Mouse (Mus musculus): ENCODE measurements around the gene Cym. TPM values are rescaled to one million over a fixed set of nuclear protein-coding genes. Genes with fewer than 3 reads are reported as not detected.

Gene Cym
- polyA plus RNA-seq, 1 experiment from 2014 or later: not detected

GRCm38 (mm10) chr3:107188226-107188899, 33.2 kb downstream of the Cym start:
- peak; percentile 66 for ATAC-seq (replicated peaks; ENCODE audit: low FRiP score)
- Histone ChIP-seq H3K4me1 (replicated peaks; ENCODE audit: control insufficient read depth, insufficient read depth, low read length) (no peaks in the 10 kb centered on the region), H3K27ac (ENCODE audit: low read depth, low read length) (no peak overlapping the region), H3K9me3 (ENCODE audit: control insufficient read depth, low read length) (no peaks in the 10 kb centered on the region), H3K4me2 (ENCODE audit: low read depth, low read length, severe bottlenecking) (no peak overlapping the region), H3K4me3 (ENCODE audit: low read depth, low read length) (no peak overlapping the region), H3K27me3 (ENCODE audit: control insufficient read depth, insufficient read depth, low read length) (no peaks in the 10 kb centered on the region), H3K36me3 (ENCODE audit: control insufficient read depth, insufficient read depth, low read length) (no peaks in the 10 kb centered on the region), H3K9ac (ENCODE audit: low read length) (no peak overlapping the region)
- WGBS: 44% methylated on average over 6 of the region's 6 CpGs
- peak; percentile 55 for DNase-seq (ENCODE audit: low spot score)

GRCm38 (mm10) chr3:107187022-107187421, 34.5 kb downstream of the Cym start:
- ATAC-seq (replicated peaks; ENCODE audit: low FRiP score): no peak
- no peaks in the 10 kb centered on the region for H3K36me3 ChIP-seq (ENCODE audit: control insufficient read depth, insufficient read depth, low read length)
- no peak for DNase-seq (ENCODE audit: low spot score)
- no peaks in the 10 kb centered on the region for H3K4me1 ChIP-seq (replicated peaks; ENCODE audit: control insufficient read depth, insufficient read depth, low read length)
- H3K4me3 ChIP-seq (ENCODE audit: low read depth, low read length): no peak overlapping the region
- no peak overlapping the region for H3K4me2 ChIP-seq (ENCODE audit: low read depth, low read length, severe bottlenecking)
- 81% methylated on average over 4 of the region's 4 CpGs for WGBS
- no peaks in the 10 kb centered on the region for H3K27me3 ChIP-seq (ENCODE audit: control insufficient read depth, insufficient read depth, low read length)
- no peaks in the 10 kb centered on the region for H3K9me3 ChIP-seq (ENCODE audit: control insufficient read depth, low read length)
- no peak overlapping the region for H3K27ac ChIP-seq (ENCODE audit: low read depth, low read length)
- H3K9ac ChIP-seq (ENCODE audit: low read length): no peak overlapping the region

GRCm38 (mm10) chr3:107185597-107185996, 35.9 kb downstream of the Cym start:
- 71% methylated on average over 3 of the region's 3 CpGs for WGBS
- no peak for DNase-seq (ENCODE audit: low spot score)
- no peaks in the 10 kb centered on the region for H3K4me1 ChIP-seq (replicated peaks; ENCODE audit: control insufficient read depth, insufficient read depth, low read length)

GRCm38 (mm10) chr3:107183178-107183577, 38.4 kb downstream of the Cym start:
- Histone ChIP-seq H3K4me2 (ENCODE audit: low read depth, low read length, severe bottlenecking) (no peak overlapping the region), H3K36me3 (ENCODE audit: control insufficient read depth, insufficient read depth, low read length) (no peaks in the 10 kb centered on the region), H3K4me3 (ENCODE audit: low read depth, low read length) (no peak overlapping the region), H3K4me1 (replicated peaks; ENCODE audit: control insufficient read depth, insufficient read depth, low read length) (no peaks in the 10 kb centered on the region), H3K9ac (ENCODE audit: low read length) (no peak overlapping the region), H3K9me3 (ENCODE audit: control insufficient read depth, low read length) (no peaks in the 10 kb centered on the region), H3K27ac (ENCODE audit: low read depth, low read length) (no peak overlapping the region), H3K27me3 (ENCODE audit: control insufficient read depth, insufficient read depth, low read length) (no peaks in the 10 kb centered on the region)
- DNase-seq (ENCODE audit: low spot score): no peak
- ATAC-seq (replicated peaks; ENCODE audit: low FRiP score): no peak
- 95% methylated on average over 3 of the region's 3 CpGs for WGBS

More at GRCm38 (mm10) chr3:107185597-107185996, 35.9 kb downstream of the Cym start:
- Histone ChIP-seq H3K4me2 (ENCODE audit: low read depth, low read length, severe bottlenecking) (no peak overlapping the region), H3K27me3 (ENCODE audit: control insufficient read depth, insufficient read depth, low read length) (no peaks in the 10 kb centered on the region), H3K9ac (ENCODE audit: low read length) (no peak overlapping the region), H3K27ac (ENCODE audit: low read depth, low read length) (no peak overlapping the region), H3K36me3 (ENCODE audit: control insufficient read depth, insufficient read depth, low read length) (no peaks in the 10 kb centered on the region), H3K4me3 (ENCODE audit: low read depth, low read length) (no peak overlapping the region), H3K9me3 (ENCODE audit: control insufficient read depth, low read length) (no peaks in the 10 kb centered on the region)
- no peak for ATAC-seq (replicated peaks; ENCODE audit: low FRiP score)

GRCm38 (mm10) chr3:107182756-107183155, 38.8 kb downstream of the Cym start, which contains the start of gene Kcna10:
Kcna10 (plus strand) TSS chr3:107183056.
- H3K4me3 ChIP-seq (ENCODE audit: low read depth, low read length): no peak within 1 kb of the TSS
- H3K36me3 ChIP-seq (ENCODE audit: control insufficient read depth, insufficient read depth, low read length): no peaks in the 10 kb centered on the region
- no peaks in the 10 kb centered on the region for H3K9me3 ChIP-seq (ENCODE audit: control insufficient read depth, low read length)
- H3K4me2 ChIP-seq (ENCODE audit: low read depth, low read length, severe bottlenecking): no peak within 1 kb of the TSS
- H3K27ac ChIP-seq (ENCODE audit: low read depth, low read length): no peak within 1 kb of the TSS
- 72% methylated on average over 1 of the region's 1 CpGs for WGBS
- no peak within 1 kb of the TSS for H3K9ac ChIP-seq (ENCODE audit: low read length)
- no peaks in the 10 kb centered on the region for H3K27me3 ChIP-seq (ENCODE audit: control insufficient read depth, insufficient read depth, low read length)
- no peaks in the 10 kb centered on the region for H3K4me1 ChIP-seq (replicated peaks; ENCODE audit: control insufficient read depth, insufficient read depth, low read length)
- DNase-seq (ENCODE audit: low spot score): no peak
- no peak for ATAC-seq (replicated peaks; ENCODE audit: low FRiP score)

- Histone ChIP-seq H3K4me2 (ENCODE audit: low read depth, low read length, severe bottlenecking) (no peak overlapping the region), H3K27ac (ENCODE audit: low read depth, low read length) (no peak overlapping the region), H3K27me3 (ENCODE audit: control insufficient read depth, insufficient read depth, low read length) (no peaks in the 10 kb centered on the region), H3K4me1 (replicated peaks; ENCODE audit: control insufficient read depth, insufficient read depth, low read length) (no peaks in the 10 kb centered on the region), H3K9ac (ENCODE audit: low read length) (no peak overlapping the region), H3K9me3 (ENCODE audit: control insufficient read depth, low read length) (no peaks in the 10 kb centered on the region), H3K36me3 (ENCODE audit: control insufficient read depth, insufficient read depth, low read length) (no peaks in the 10 kb centered on the region), H3K4me3 (ENCODE audit: low read depth, low read length) (no peak overlapping the region)
- 72% methylated on average over 2 of the region's 2 CpGs for WGBS
- DNase-seq (ENCODE audit: low spot score) (no peak), ATAC-seq (replicated peaks; ENCODE audit: low FRiP score) (no peak)
Observed at GRCm38 (mm10) chr3:107180860-107181259, 40.7 kb downstream of the Cym start.

- ATAC-seq (replicated peaks; ENCODE audit: low FRiP score) (no peak), DNase-seq (ENCODE audit: low spot score) (no peak)
- Histone ChIP-seq H3K9ac (ENCODE audit: low read length) (no peak overlapping the region), H3K4me2 (ENCODE audit: low read depth, low read length, severe bottlenecking) (no peak overlapping the region), H3K27me3 (ENCODE audit: control insufficient read depth, insufficient read depth, low read length) (no peaks in the 10 kb centered on the region), H3K4me1 (replicated peaks; ENCODE audit: control insufficient read depth, insufficient read depth, low read length) (no peaks in the 10 kb centered on the region), H3K9me3 (ENCODE audit: control insufficient read depth, low read length) (no peaks in the 10 kb centered on the region), H3K4me3 (ENCODE audit: low read depth, low read length) (no peak overlapping the region), H3K27ac (ENCODE audit: low read depth, low read length) (no peak overlapping the region), H3K36me3 (ENCODE audit: control insufficient read depth, insufficient read depth, low read length) (no peaks in the 10 kb centered on the region)
- 90% methylated on average over 9 of the region's 9 CpGs for WGBS
Observed at GRCm38 (mm10) chr3:107176501-107176900, 45.0 kb downstream of the Cym start.

- Histone ChIP-seq H3K9me3 (ENCODE audit: control insufficient read depth, low read length) (no peaks in the 10 kb centered on the region), H3K4me1 (replicated peaks; ENCODE audit: control insufficient read depth, insufficient read depth, low read length) (no peaks in the 10 kb centered on the region), H3K27me3 (ENCODE audit: control insufficient read depth, insufficient read depth, low read length) (no peaks in the 10 kb centered on the region), H3K27ac (ENCODE audit: low read depth, low read length) (no peak overlapping the region), H3K4me2 (ENCODE audit: low read depth, low read length, severe bottlenecking) (no peak overlapping the region), H3K36me3 (ENCODE audit: control insufficient read depth, insufficient read depth, low read length) (no peaks in the 10 kb centered on the region), H3K4me3 (ENCODE audit: low read depth, low read length) (no peak overlapping the region), H3K9ac (ENCODE audit: low read length) (no peak overlapping the region)
- ATAC-seq (replicated peaks; ENCODE audit: low FRiP score) (no peak), DNase-seq (ENCODE audit: low spot score) (no peak)
- 80% methylated on average over 4 of the region's 4 CpGs for WGBS
Observed at GRCm38 (mm10) chr3:107175486-107175885, 46.0 kb downstream of the Cym start.

- WGBS: 80% methylated on average over 1 of the region's 1 CpGs
- Histone ChIP-seq H3K4me2 (ENCODE audit: low read depth, low read length, severe bottlenecking) (no peak overlapping the region), H3K9me3 (ENCODE audit: control insufficient read depth, low read length) (no peaks in the 10 kb centered on the region), H3K36me3 (ENCODE audit: control insufficient read depth, insufficient read depth, low read length) (no peaks in the 10 kb centered on the region), H3K4me3 (ENCODE audit: low read depth, low read length) (no peak overlapping the region), H3K9ac (ENCODE audit: low read length) (no peak overlapping the region), H3K27me3 (ENCODE audit: control insufficient read depth, insufficient read depth, low read length) (no peaks in the 10 kb centered on the region), H3K4me1 (replicated peaks; ENCODE audit: control insufficient read depth, insufficient read depth, low read length) (no peaks in the 10 kb centered on the region), H3K27ac (ENCODE audit: low read depth, low read length) (no peak overlapping the region)
- no peak for DNase-seq (ENCODE audit: low spot score)
- no peak for ATAC-seq (replicated peaks; ENCODE audit: low FRiP score)
Observed at GRCm38 (mm10) chr3:107172556-107172955, 49.0 kb downstream of the Cym start.
